Mouse (Mus musculus) heart, postnatal 0 days (tissue): ENCODE measurements around the gene Abcf3. TPM values are rescaled to one million over a fixed set of nuclear protein-coding genes. Genes with fewer than 3 reads are reported as not detected.

Experiments used
- ATAC-seq: fragments of 200-750 bp; cut with Nextera tagmentation; 2 replicates; pipeline ENCODE4 v1.8.0; 2017; ENCODE audit warnings: low read depth, moderate number of reproducible peaks, moderate library complexity; ENCODE audit not compliant: insufficient read depth
- DNase-seq: peaks from one replicate; pipeline ENCODE4 v3.0.0-alpha.2; 2016; ENCODE audit warnings: low spot score
- H3K27ac ChIP-seq: fragments of 300-500 bp; sonication (generic); 2 replicates; pipeline ENCODE4 v1.5.1; 2014; ENCODE audit warnings: low read depth, mild to moderate bottlenecking
- H3K27me3 ChIP-seq: fragments of 300-500 bp; sonication (generic); 2 replicates; pipeline ENCODE4 v1.6.1; 2014; ENCODE audit warnings: low read length, mixed read lengths; ENCODE audit not compliant: control insufficient read depth, insufficient read depth
- H3K36me3 ChIP-seq: fragments of 300-500 bp; sonication (generic); replicated peaks from 2 replicates; pipeline ENCODE4 v1.6.1; 2014; ENCODE audit warnings: low read length, mixed read lengths; ENCODE audit not compliant: control insufficient read depth, insufficient read depth
- H3K4me1 ChIP-seq: fragments of 300-500 bp; sonication (generic); 2 replicates; pipeline ENCODE4 v1.6.1; 2014; ENCODE audit warnings: antibody characterized with exemption; ENCODE audit not compliant: control insufficient read depth, insufficient read depth
- H3K4me2 ChIP-seq: fragments of 300-500 bp; sonication (generic); 2 replicates; pipeline ENCODE4 v1.6.1; 2014; ENCODE audit warnings: low read depth, mild to moderate bottlenecking, low read length, moderate library complexity
- H3K4me3 ChIP-seq: fragments of 300-500 bp; sonication (generic); 2 replicates; pipeline ENCODE4 v1.5.1; 2014; ENCODE audit warnings: low read depth, low read length
- H3K9ac ChIP-seq: fragments of 300-500 bp; sonication (generic); replicated peaks from 2 replicates; pipeline ENCODE4 v1.6.1; 2014; ENCODE audit warnings: low read depth, low read length, mixed read lengths
- H3K9me3 ChIP-seq: fragments of 300-500 bp; sonication (generic); replicated peaks from 2 replicates; pipeline ENCODE4 v1.6.1; 2016; ENCODE audit warnings: low read length; ENCODE audit not compliant: control insufficient read depth
- CTCF ChIP-seq: IDR thresholded peaks from 2 replicates; pipeline ENCODE4 v1.5.1; 2016; ENCODE audit warnings: antibody characterized with exemption, control low read depth, low read depth
- EP300 ChIP-seq: IDR thresholded peaks from 2 replicates; pipeline ENCODE4 v1.6.1; 2016; ENCODE audit warnings: antibody characterized with exemption, low read depth
- WGBS: fragments of 180-500 bp; shearing (Covaris S2); extraction: QIAGEN DNeasy Blood & Tissue Kit; methylation state at CpG from one replicate; pipeline ENCODE4 v1.1.7; 2014; 5-methylcytosine and 5-hydroxymethylcytosine counted together
- polyA plus RNA-seq: library from polyadenylated mRNA; unstranded; fragments of >200 nt; fragmentation: Nextera tagmentation; extraction: Ambion mirVana; gene quantifications from 2 replicates; pipeline ENCODE4 v1.2.1, GENCODE M21; 2015
- total RNA-seq: library from RNA; depleted of rRNA; stranded (reverse); fragments of >200 nt; gene quantifications from 2 replicates; pipeline ENCODE4 v1.2.3, GENCODE M21; 2014; ENCODE audit warnings: low replicate concordance; rRNA removed

Gene Abcf3
- total RNA-seq (47.1 and 76.5 TPM in 2 replicates), polyA plus RNA-seq (42.2 and 44.3 TPM in 2 replicates)

- H3K36me3 ChIP-seq: peaks cover 52% of the 10 kb centered on the region
- ATAC-seq (peak; percentile 99), DNase-seq (peak; percentile 99)
- H3K9me3 ChIP-seq: no peaks in the 10 kb centered on the region
- H3K9ac ChIP-seq: peak within 1 kb of the TSS; percentile 68
- under 1% methylated on average over 56 of the region's 56 CpGs for WGBS
- H3K27me3 ChIP-seq: no peaks in the 10 kb centered on the region
- TF ChIP-seq EP300 (no peak), CTCF (no peak)
- peaks cover 13% of the 10 kb centered on the region for H3K4me1 ChIP-seq
- peak within 1 kb of the TSS; percentile 87 for H3K4me2 ChIP-seq
- peak within 1 kb of the TSS; percentile 73 for H3K4me3 ChIP-seq
- peak within 1 kb of the TSS; percentile 65 for H3K27ac ChIP-seq
Observed at GRCm38 (mm10) chr16:20548096-20548948, at the start of gene Abcf3. Abcf3 (plus strand) TSS chr16:20548577.

- H3K9me3 ChIP-seq: no peaks in the 10 kb centered on the region
- no peaks in the 10 kb centered on the region for H3K27me3 ChIP-seq
- peak; percentile 94 for ATAC-seq
- peak within 1 kb of the TSS; percentile 80 for H3K4me3 ChIP-seq
- H3K36me3 ChIP-seq: peaks cover 29% of the 10 kb centered on the region
- peak; percentile 98 for DNase-seq
- under 1% methylated on average over 49 of the region's 49 CpGs for WGBS
- H3K4me1 ChIP-seq: no peaks in the 10 kb centered on the region
- peak within 1 kb of the TSS; percentile 82 for H3K9ac ChIP-seq
- H3K27ac ChIP-seq: peak within 1 kb of the TSS; percentile 70
- TF ChIP-seq CTCF (no peak), EP300 (no peak)
- peak within 1 kb of the TSS; percentile 82 for H3K4me2 ChIP-seq
Observed at GRCm38 (mm10) chr16:20498677-20499475, 49.5 kb upstream of the Abcf3 start, which contains the start of gene Eif2b5. Eif2b5 (plus strand) TSS chr16:20498817.

- ATAC-seq: no peak
Observed at GRCm38 (mm10) chr16:20506000-20506399, 42.4 kb upstream of the Abcf3 start.

DNA sequence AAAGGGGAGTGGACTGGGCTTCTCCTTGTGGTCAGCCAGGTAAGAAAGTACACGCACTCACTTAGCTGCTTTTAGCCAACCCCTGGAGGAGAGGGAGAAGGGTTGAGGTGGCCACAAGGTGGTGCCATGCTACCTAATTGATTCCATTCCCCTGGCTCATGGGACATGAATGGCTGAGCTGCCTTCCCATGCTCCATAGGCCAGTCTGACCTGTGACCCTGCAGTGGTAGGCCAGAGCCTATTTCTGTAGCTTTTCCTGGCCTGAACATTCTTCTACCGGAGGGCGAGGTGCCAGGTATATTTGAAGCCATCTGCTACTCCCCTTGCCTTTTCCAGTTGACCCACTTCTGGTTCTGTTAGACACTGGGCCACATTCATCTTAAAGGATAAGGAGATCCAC lies 39.0 kb upstream of the Abcf3 start:
- H3K4me2 ChIP-seq: no peak overlapping the region
- 76% methylated on average over 3 of the region's 3 CpGs for WGBS
- H3K27me3 ChIP-seq: no peaks in the 10 kb centered on the region
- no peak overlapping the region for H3K27ac ChIP-seq
- TF ChIP-seq CTCF (peak; percentile 59), EP300 (no peak)
- no peaks in the 10 kb centered on the region for H3K4me1 ChIP-seq
- no peak overlapping the region for H3K4me3 ChIP-seq
- no peaks in the 10 kb centered on the region for H3K9me3 ChIP-seq
- ATAC-seq: peak; percentile 60
- peaks cover 70% of the 10 kb centered on the region for H3K36me3 ChIP-seq
- no peak overlapping the region for H3K9ac ChIP-seq
- DNase-seq: peak; percentile 31

More at GRCm38 (mm10) chr16:20506000-20506399, 42.4 kb upstream of the Abcf3 start:
- Histone ChIP-seq H3K36me3 (peaks cover 97% of the 10 kb centered on the region), H3K4me3 (no peak overlapping the region), H3K9ac (no peak overlapping the region), H3K27me3 (no peaks in the 10 kb centered on the region), H3K4me2 (no peak overlapping the region), H3K27ac (no peak overlapping the region), H3K4me1 (no peaks in the 10 kb centered on the region), H3K9me3 (no peaks in the 10 kb centered on the region)
- WGBS: 78% methylated on average over 8 of the region's 8 CpGs
- no peak for TF ChIP-seq CTCF
- no peak for DNase-seq

DNA sequence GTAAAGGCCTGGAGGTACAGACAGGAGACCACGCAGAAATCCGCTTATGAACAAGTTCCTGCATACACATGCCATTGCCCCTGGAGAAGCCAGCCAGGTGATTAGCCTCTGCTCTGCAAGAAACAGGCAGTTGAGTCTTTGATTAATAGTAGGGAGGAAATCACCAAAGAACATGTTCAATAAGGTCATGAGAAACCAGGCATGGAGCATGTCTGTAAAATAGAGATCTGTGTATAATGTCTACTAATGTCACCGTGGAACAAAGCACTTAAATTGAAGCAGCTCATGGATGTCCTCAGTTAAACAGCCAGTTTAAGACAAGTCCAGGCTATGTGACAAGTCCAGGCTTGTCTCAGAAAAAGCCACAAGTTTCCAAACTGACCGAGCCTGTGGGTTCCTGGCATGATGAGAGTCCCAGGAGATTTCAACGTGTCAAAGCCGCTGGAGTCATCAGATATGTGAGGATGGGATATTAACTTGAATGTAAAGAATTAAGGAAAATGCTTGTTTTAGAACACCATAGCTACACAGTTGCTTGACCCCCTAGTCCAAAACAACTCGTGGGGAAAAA lies 37.0 kb upstream of the Abcf3 start:
- peaks cover 50% of the 10 kb centered on the region for H3K36me3 ChIP-seq
- H3K4me3 ChIP-seq: no peak overlapping the region
- TF ChIP-seq EP300 (no peak), CTCF (no peak)
- H3K27me3 ChIP-seq: no peaks in the 10 kb centered on the region
- no peaks in the 10 kb centered on the region for H3K9me3 ChIP-seq
- 84% methylated on average over 7 of the region's 7 CpGs for WGBS
- no peak overlapping the region for H3K27ac ChIP-seq
- no peaks in the 10 kb centered on the region for H3K4me1 ChIP-seq
- no peak overlapping the region for H3K9ac ChIP-seq
- no peak for ATAC-seq
- no peak for DNase-seq
- H3K4me2 ChIP-seq: no peak overlapping the region
